Mouse (Mus musculus): ENCODE results near the gene Taz.

GRCm38 (mm10) chrX:74298348-74298747, 16.6 kb downstream of the Taz start:
- TF ChIP-seq CTCF (IDR thresholded peaks at IDR 0.05; ENCODE audit: low read depth), result no peak
- no peak for TF ChIP-seq EP300 (IDR thresholded peaks at IDR 0.05; ENCODE audit: low read depth)

Data from heart, postnatal 0 days (tissue).